Mouse (Mus musculus): Measurements from ENCODE around the gene Cfap161. TPM values are rescaled to one million over a fixed set of nuclear protein-coding genes. Genes with fewer than 3 reads are reported as not detected.

Cfap161 gene
- polyA plus RNA-seq, 1 experiment from 2014 or later = 0.13 TPM

GRCm38 (mm10) chr7:83813016-83813415, 18.3 kb upstream of the Cfap161 start:
- no peaks in the 10 kb centered on the region for H3K9me3 ChIP-seq
- H3K4me3 ChIP-seq (replicated peaks) = no peak overlapping the region
- no peaks in the 10 kb centered on the region for H3K36me3 ChIP-seq
- H3K27ac ChIP-seq = peak overlapping the region; percentile 78
- ATAC-seq = no peak
- WGBS = 86% methylated on average over 6 of the region's 6 CpGs
- no peak overlapping the region for H3K9ac ChIP-seq
- peaks cover 28% of the 10 kb centered on the region for H3K4me1 ChIP-seq (replicated peaks)
- H3K4me2 ChIP-seq (replicated peaks) = no peak overlapping the region
- H3K27me3 ChIP-seq (replicated peaks) = no peaks in the 10 kb centered on the region

GRCm38 (mm10) chr7:83812581-83812980, 17.9 kb upstream of the Cfap161 start:
- no peaks in the 10 kb centered on the region for H3K27me3 ChIP-seq (replicated peaks)
- H3K36me3 ChIP-seq = no peaks in the 10 kb centered on the region
- peaks cover 28% of the 10 kb centered on the region for H3K4me1 ChIP-seq (replicated peaks)
- peak overlapping the region; percentile 78; the same call in 1 of the 2 replicates for H3K27ac ChIP-seq
- no peak for ATAC-seq
- H3K4me2 ChIP-seq (replicated peaks) = no peak overlapping the region
- no peak overlapping the region for H3K4me3 ChIP-seq (replicated peaks)
- WGBS = 86% methylated on average over 10 of the region's 10 CpGs
- no peaks in the 10 kb centered on the region for H3K9me3 ChIP-seq
- no peak overlapping the region for H3K9ac ChIP-seq

GRCm38 (mm10) chr7:83811916-83812315, 17.2 kb upstream of the Cfap161 start:
- Histone ChIP-seq H3K4me3 (replicated peaks) (no peak overlapping the region), H3K36me3 (no peaks in the 10 kb centered on the region), H3K9ac (no peak overlapping the region), H3K27ac (peak overlapping the region; percentile 78; the same call in 1 of the 2 replicates), H3K27me3 (replicated peaks) (no peaks in the 10 kb centered on the region), H3K4me1 (replicated peaks) (peaks cover 28% of the 10 kb centered on the region), H3K9me3 (no peaks in the 10 kb centered on the region), H3K4me2 (replicated peaks) (no peak overlapping the region)
- WGBS = 53% methylated on average over 8 of the region's 8 CpGs
- no peak for ATAC-seq

GRCm38 (mm10) chr7:83811461-83811860, 16.8 kb upstream of the Cfap161 start:
- Histone ChIP-seq H3K36me3 (no peaks in the 10 kb centered on the region), H3K4me2 (replicated peaks) (no peak overlapping the region), H3K9ac (no peak overlapping the region), H3K4me1 (replicated peaks) (peaks cover 28% of the 10 kb centered on the region), H3K27me3 (replicated peaks) (no peaks in the 10 kb centered on the region), H3K4me3 (replicated peaks) (no peak overlapping the region), H3K9me3 (no peaks in the 10 kb centered on the region), H3K27ac (peak overlapping the region; percentile 78)
- ATAC-seq = no peak
- WGBS = 75% methylated on average over 4 of the region's 4 CpGs

GRCm38 (mm10) chr7:83810141-83811100, 15.7 kb upstream of the Cfap161 start:
- H3K9me3 ChIP-seq = no peaks in the 10 kb centered on the region
- ATAC-seq = peak; percentile 41; the same call in 1 of the 2 replicates
- H3K4me3 ChIP-seq (replicated peaks) = no peak overlapping the region
- no peaks in the 10 kb centered on the region for H3K27me3 ChIP-seq (replicated peaks)
- 25% methylated on average over 15 of the region's 15 CpGs for WGBS
- no peaks in the 10 kb centered on the region for H3K36me3 ChIP-seq
- H3K9ac ChIP-seq = no peak overlapping the region
- H3K4me1 ChIP-seq (replicated peaks) = peaks cover 28% of the 10 kb centered on the region
- peak overlapping the region; percentile 78 for H3K27ac ChIP-seq
- H3K4me2 ChIP-seq (replicated peaks) = peak overlapping the region; percentile 32

- 21% methylated on average over 3 of the region's 3 CpGs for WGBS
- no peaks in the 10 kb centered on the region for H3K9me3 ChIP-seq
- H3K27me3 ChIP-seq (replicated peaks) = no peaks in the 10 kb centered on the region
- H3K4me3 ChIP-seq (replicated peaks) = no peak overlapping the region
- H3K4me1 ChIP-seq (replicated peaks) = peaks cover 28% of the 10 kb centered on the region
- no peaks in the 10 kb centered on the region for H3K36me3 ChIP-seq
- H3K4me2 ChIP-seq (replicated peaks) = peak overlapping the region; percentile 32; the same call in 1 of the 2 replicates
- H3K27ac ChIP-seq = peak overlapping the region; percentile 51; the same call in 1 of the 2 replicates
- no peak for ATAC-seq
- H3K9ac ChIP-seq = no peak overlapping the region
These were observed 15.0 kb upstream of the Cfap161 start for GRCm38 (mm10) chr7:83809715-83810114.

- 62% methylated on average over 6 of the region's 6 CpGs for WGBS
- ATAC-seq = no peak
- H3K27ac ChIP-seq = no peak overlapping the region
- H3K9me3 ChIP-seq = no peaks in the 10 kb centered on the region
- no peak overlapping the region for H3K4me2 ChIP-seq (replicated peaks)
- peaks cover 26% of the 10 kb centered on the region for H3K4me1 ChIP-seq (replicated peaks)
- no peak overlapping the region for H3K9ac ChIP-seq
- H3K36me3 ChIP-seq = no peaks in the 10 kb centered on the region
- no peaks in the 10 kb centered on the region for H3K27me3 ChIP-seq (replicated peaks)
- H3K4me3 ChIP-seq (replicated peaks) = no peak overlapping the region
These were observed 14.4 kb upstream of the Cfap161 start for GRCm38 (mm10) chr7:83809060-83809459.

- Histone ChIP-seq H3K4me1 (replicated peaks) (peaks cover 14% of the 10 kb centered on the region), H3K4me2 (replicated peaks) (no peak overlapping the region), H3K27ac (no peak overlapping the region), H3K4me3 (replicated peaks) (no peak overlapping the region), H3K36me3 (no peaks in the 10 kb centered on the region), H3K9me3 (no peaks in the 10 kb centered on the region), H3K27me3 (replicated peaks) (no peaks in the 10 kb centered on the region), H3K9ac (no peak overlapping the region)
- 65% methylated on average over 6 of the region's 6 CpGs for WGBS
- ATAC-seq = no peak
These were observed 12.3 kb upstream of the Cfap161 start for GRCm38 (mm10) chr7:83806934-83807333.

- Histone ChIP-seq H3K36me3 (no peaks in the 10 kb centered on the region), H3K27me3 (replicated peaks) (no peaks in the 10 kb centered on the region), H3K4me3 (replicated peaks) (no peak overlapping the region), H3K4me1 (replicated peaks) (0 out of 2 replicates have a peak, but pooled peaks cover 6% of the 10 kb centered on the region), H3K27ac (no peak overlapping the region), H3K9me3 (no peaks in the 10 kb centered on the region), H3K4me2 (replicated peaks) (no peak overlapping the region), H3K9ac (no peak overlapping the region)
- no peak for ATAC-seq
- WGBS = 74% methylated on average over 4 of the region's 4 CpGs
These were observed 9.1 kb upstream of the Cfap161 start for GRCm38 (mm10) chr7:83803777-83804176.

GRCm38 (mm10) chr7:83802509-83802908, 7.8 kb upstream of the Cfap161 start:
- H3K27me3 ChIP-seq (replicated peaks) = no peaks in the 10 kb centered on the region
- H3K4me3 ChIP-seq (replicated peaks) = no peak overlapping the region
- 61% methylated on average over 7 of the region's 7 CpGs for WGBS
- H3K36me3 ChIP-seq = no peaks in the 10 kb centered on the region
- no peak overlapping the region for H3K9ac ChIP-seq
- H3K4me1 ChIP-seq (replicated peaks) = 0 out of 2 replicates have a peak, but pooled peaks cover 6% of the 10 kb centered on the region
- no peak overlapping the region for H3K27ac ChIP-seq
- no peaks in the 10 kb centered on the region for H3K9me3 ChIP-seq
- peak; percentile 60 for ATAC-seq
- no peak overlapping the region for H3K4me2 ChIP-seq (replicated peaks)

GRCm38 (mm10) chr7:83802007-83802406, 7.3 kb upstream of the Cfap161 start:
- WGBS = 72% methylated on average over 2 of the region's 2 CpGs

GRCm38 (mm10) chr7:83801483-83801875, 6.8 kb upstream of the Cfap161 start:
- Histone ChIP-seq H3K9me3 (no peaks in the 10 kb centered on the region), H3K27ac (0 out of 2 replicates have a peak overlapping the region, but pooled peaks have one; percentile 27), H3K4me1 (replicated peaks) (0 out of 2 replicates have a peak, but pooled peaks cover 8% of the 10 kb centered on the region), H3K4me3 (replicated peaks) (no peak overlapping the region), H3K4me2 (replicated peaks) (no peak overlapping the region), H3K9ac (no peak overlapping the region), H3K27me3 (replicated peaks) (no peaks in the 10 kb centered on the region), H3K36me3 (no peaks in the 10 kb centered on the region)
- 85% methylated on average over 6 of the region's 6 CpGs for WGBS
- no peak for ATAC-seq

More at GRCm38 (mm10) chr7:83802007-83802406, 7.3 kb upstream of the Cfap161 start:
- H3K4me2 ChIP-seq (replicated peaks) = no peak overlapping the region
- H3K4me1 ChIP-seq (replicated peaks) = 0 out of 2 replicates have a peak, but pooled peaks cover 8% of the 10 kb centered on the region
- no peaks in the 10 kb centered on the region for H3K9me3 ChIP-seq
- H3K9ac ChIP-seq = no peak overlapping the region
- H3K27me3 ChIP-seq (replicated peaks) = no peaks in the 10 kb centered on the region
- no peak overlapping the region for H3K4me3 ChIP-seq (replicated peaks)
- no peak overlapping the region for H3K27ac ChIP-seq
- no peaks in the 10 kb centered on the region for H3K36me3 ChIP-seq
- ATAC-seq = no peak
